In genomic region chr3:15244999-15245398, GRCm38 (mm10) we compare ENCODE assay signal across 9 mouse cellular contexts.
A peak's percentile ranks its signal among the peaks of the same experiment; 100 is the strongest.
DNase-seq lines count a peak whose midpoint lies in the region; ATAC-seq and TF ChIP-seq lines count a peak whose summit lies in the region.
"Had no signal": no experiment of that assay in that cellular context is flagged by ENCODE, and none has a peak within 500 bp of the region (broad histone marks: within the 10 kb centered on the region; RNA-seq: fewer than 3 reads in every experiment).

No protein-coding gene starts in this region.

- no peak for ATAC-seq in heart, postnatal 0 days (ENCODE audit: insufficient read depth, low read depth)
- peak; percentile 53; the same call in 1 of the 2 replicates for ATAC-seq in hindbrain, embryonic 11.5 days (ENCODE audit: low FRiP score)
- no peak for ATAC-seq in erythroblast, adult 5-6 weeks (replicated peaks; ENCODE audit: low FRiP score, poor library complexity, severe bottlenecking)

- no peak overlapping the region for H3K9ac ChIP-seq in heart, postnatal 0 days (replicated peaks; ENCODE audit: low read depth, low read length)
- H3K9ac ChIP-seq in hindbrain, embryonic 11.5 days (ENCODE audit: low read depth, low read length) = no peak overlapping the region
- H3K9ac ChIP-seq: limb, embryonic 15.5 days had no signal

- no peak overlapping the region for H3K27ac ChIP-seq in heart, postnatal 0 days (ENCODE audit: low read depth)
- no peak overlapping the region for H3K27ac ChIP-seq in hindbrain, embryonic 11.5 days (ENCODE audit: low read depth, low read length)
- H3K27ac ChIP-seq: limb, embryonic 15.5 days had no signal

- TF ChIP-seq EP300 in heart, postnatal 0 days (IDR thresholded peaks at IDR 0.05; ENCODE audit: low read depth) = no peak

- H3K36me3 ChIP-seq in heart, postnatal 0 days (replicated peaks; ENCODE audit: control insufficient read depth, insufficient read depth, low read length) = no peaks in the 10 kb centered on the region
- no peaks in the 10 kb centered on the region for H3K36me3 ChIP-seq in E14TG2a.4 (ENCODE audit: insufficient read depth, low read length)
- no peaks in the 10 kb centered on the region for H3K36me3 ChIP-seq in hindbrain, embryonic 11.5 days (ENCODE audit: control insufficient read depth, insufficient read depth, low read length)
- H3K36me3 ChIP-seq: limb, embryonic 15.5 days had no signal

- WGBS in heart, postnatal 0 days = 18% methylated on average over 6 of the region's 6 CpGs
- 30% methylated on average over 6 of the region's 6 CpGs for WGBS in hindbrain, embryonic 11.5 days

- H3K4me3 ChIP-seq in heart, postnatal 0 days (ENCODE audit: low read depth, low read length) = no peak overlapping the region
- H3K4me3 ChIP-seq in E14TG2a.4 (replicated peaks; ENCODE audit: low read length) = no peak overlapping the region
- no peak overlapping the region for H3K4me3 ChIP-seq in hindbrain, embryonic 11.5 days (ENCODE audit: low read depth, low read length)
- H3K4me3 ChIP-seq: limb, embryonic 15.5 days had no signal

- no peaks in the 10 kb centered on the region for H3K4me1 ChIP-seq in heart, postnatal 0 days (ENCODE audit: control insufficient read depth, insufficient read depth)
- H3K4me1 ChIP-seq in E14TG2a.4 (replicated peaks; ENCODE audit: low read depth, low read length) = no peaks in the 10 kb centered on the region
- no peaks in the 10 kb centered on the region for H3K4me1 ChIP-seq in hindbrain, embryonic 11.5 days (replicated peaks; ENCODE audit: control insufficient read depth, insufficient read depth, low read length)
- H3K4me1 ChIP-seq: limb, embryonic 15.5 days had no signal

- DNase-seq in heart, postnatal 0 days (ENCODE audit: low spot score) = peak; percentile 36
- DNase-seq in heart, adult 11 months = no peak
- DNase-seq in cerebellum, adult 8-10 months = peak; percentile 12
- peak; percentile 57 for DNase-seq in hindbrain, embryonic 11.5 days (ENCODE audit: low spot score)
- DNase-seq in layer of hippocampus, postnatal 10 days (ENCODE audit: low spot score in 2 of 2) = peak; percentile 17 to 29
- peak; percentile 55 for DNase-seq in naive thymus-derived CD4-positive, alpha-beta T cell, adult 2 months (ENCODE audit: low read depth)

- TF ChIP-seq CTCF in heart, postnatal 0 days (IDR thresholded peaks at IDR 0.05; ENCODE audit: low read depth) = peak; percentile 77
- TF ChIP-seq CTCF in E14TG2a.4 (conservative IDR thresholded peaks at IDR 0.05; ENCODE audit: low read length) = peak; percentile 80

- H3K4me2 ChIP-seq in heart, postnatal 0 days (ENCODE audit: low read depth, low read length) = no peak overlapping the region
- H3K4me2 ChIP-seq in hindbrain, embryonic 11.5 days (replicated peaks; ENCODE audit: low read depth, low read length) = no peak overlapping the region
- H3K4me2 ChIP-seq: limb, embryonic 15.5 days had no signal

- no peaks in the 10 kb centered on the region for H3K9me3 ChIP-seq in heart, postnatal 0 days (replicated peaks; ENCODE audit: control insufficient read depth, low read length)
- no peaks in the 10 kb centered on the region for H3K9me3 ChIP-seq in E14TG2a.4 (ENCODE audit: low read length)
- no peaks in the 10 kb centered on the region for H3K9me3 ChIP-seq in hindbrain, embryonic 11.5 days (ENCODE audit: control insufficient read depth, low read length)
- H3K9me3 ChIP-seq: limb, embryonic 15.5 days had no signal

- no peaks in the 10 kb centered on the region for H3K27me3 ChIP-seq in heart, postnatal 0 days (ENCODE audit: control insufficient read depth, insufficient read depth, low read length)
- H3K27me3 ChIP-seq in E14TG2a.4 (ENCODE audit: insufficient read depth, low read length) = no peaks in the 10 kb centered on the region
- no peaks in the 10 kb centered on the region for H3K27me3 ChIP-seq in hindbrain, embryonic 11.5 days (ENCODE audit: control insufficient read depth, insufficient read depth, low read length)
- H3K27me3 ChIP-seq: limb, embryonic 15.5 days had no signal
